Mouse (Mus musculus) myocyte (in vitro differentiated cells): ENCODE data around the gene Slc25a19.

Experiments
- MYOG ChIP-seq, 3 experiments: IDR thresholded peaks; one replicate each; pipeline ENCODE4 v1.6.1; 2011; ENCODE audit warnings: control low read depth in 2 of 3, low read depth in 2 of 3, mild to moderate bottlenecking in 2 of 3; ENCODE audit not compliant: insufficient read length in 2 of 3, control insufficient read depth in 1 of 3, insufficient read depth in 1 of 3
- POLR2A ChIP-seq: IDR thresholded peaks from one replicate; pipeline ENCODE4 v1.6.1; 2011; ENCODE audit warnings: low read depth, mild to moderate bottlenecking, control low read depth, moderate library complexity; ENCODE audit not compliant: insufficient read length
- POLR2AphosphoS2 ChIP-seq: IDR thresholded peaks from one replicate; pipeline ENCODE4 v1.6.1; 2011; ENCODE audit warnings: low read depth, control low read depth; ENCODE audit not compliant: insufficient read length

GRCm38 (mm10) chr11:115623487-115624070, 4.5 kb downstream of the Slc25a19 start:
- TF ChIP-seq POLR2A (no peak), MYOG (IDR thresholded peaks at IDR 0.05; ENCODE audit: control insufficient read depth in 1 of 3, insufficient read depth in 1 of 3, insufficient read length in 2 of 3, low read depth in 2 of 3) (no peak), POLR2AphosphoS2 (no peak)
